Comparison of ENCODE assay signal across 28 mouse cellular contexts in genomic region chr4:133302668-133303067, GRCm38 (mm10). TPM values are rescaled to one million over a fixed set of nuclear protein-coding genes. Genes with fewer than 3 reads are reported as not detected.
DNase-seq lines count a peak whose midpoint lies in the region; ATAC-seq and TF ChIP-seq lines count a peak whose summit lies in the region.
"Had no signal": no experiment of that assay in that cellular context is flagged by ENCODE, and none has a peak within 500 bp of the region (broad histone marks: within the 10 kb centered on the region; RNA-seq: fewer than 3 reads in every experiment).

No protein-coding gene starts in this region.

- intact Hi-C loops in gastrocnemius, adult 2 months (cut with DNase I), result loop anchor here (1.0 kb wide), 1 partner anchor 292 kb away; no protein-coding TSS in a partner anchor
- intact Hi-C loops in gastrocnemius, postnatal 14 days (cut with DNase I; ENCODE audit: low total_unique reads), result no loop called here

- no peak for ATAC-seq in forebrain, embryonic 13.5 days
- ATAC-seq: activated CD4-positive, CD25-positive, alpha-beta regulatory T cell, adult 4 months; hindbrain, embryonic 16.5 days; inflammation-experienced regulatory T-cells, adult 6 months; intestine, embryonic 16.5 days had no signal

- 82% methylated on average over 5 of the region's 5 CpGs for WGBS in forebrain, embryonic 13.5 days
- 93% methylated on average over 5 of the region's 5 CpGs for WGBS in forebrain, embryonic 10.5 days

- DNase-seq in forebrain, embryonic 10.5 days (ENCODE audit: extremely low spot score, low spot score), result no peak
- DNase-seq in gastrocnemius, adult 2 months, result no peak
- DNase-seq in gastrocnemius, postnatal 14 days, result no peak
- peak; percentile 27 to 47 for DNase-seq in layer of hippocampus, postnatal 14 days (ENCODE audit: low spot score in 2 of 2)
- DNase-seq in layer of hippocampus, postnatal 10 days (ENCODE audit: low spot score in 2 of 2), result no peak
- peak; percentile 30 for DNase-seq in MEL (ENCODE audit: low read depth, low spot score)
- no peak for DNase-seq in T-cell, adult 2 months (ENCODE audit: low spot score)
- DNase-seq: adrenal gland, adult 8-10 months; adrenal gland, postnatal 25 days; B cell, adult 2 months; cerebellum, adult 18-20 months; cerebellum, adult 9-11 months; embryo, embryonic 11 days; gastrocnemius, postnatal 10 days; heart, adult 11 months; kidney, adult 18-20 months had no signal

- TF ChIP-seq EP300 in MEL (IDR thresholded peaks at IDR 0.05; ENCODE audit: low read depth in 1 of 2, low read length in 2 of 2), result no peak

- H3K4me3 ChIP-seq in forebrain, embryonic 13.5 days, result no peak overlapping the region
- H3K4me3 ChIP-seq in forebrain, embryonic 10.5 days, result no peak overlapping the region
- no peak overlapping the region for H3K4me3 ChIP-seq in gastrocnemius, adult 2 months
- H3K4me3 ChIP-seq in MEL (ENCODE audit: control insufficient read depth in 1 of 2, insufficient read depth in 1 of 2, low read depth in 2 of 2, low read length in 2 of 2), result no peak overlapping the region
- H3K4me3 ChIP-seq: embryonic facial prominence, embryonic 10.5 days; embryonic facial prominence, embryonic 13.5 days; erythroblast, embryonic 14.5 days; hindbrain, embryonic 12.5 days had no signal

- TF ChIP-seq POLR2A in MEL (IDR thresholded peaks at IDR 0.05; ENCODE audit: control insufficient read depth in 1 of 2, insufficient read depth in 1 of 2, low read depth in 1 of 2, low read length in 2 of 2, poor library complexity in 1 of 2), result no peak

- H3K9me3 ChIP-seq in forebrain, embryonic 13.5 days (replicated peaks), result no peaks in the 10 kb centered on the region
- no peaks in the 10 kb centered on the region for H3K9me3 ChIP-seq in forebrain, embryonic 10.5 days
- no peaks in the 10 kb centered on the region for H3K9me3 ChIP-seq in MEL (replicated peaks; ENCODE audit: insufficient read depth, low read length)
- H3K9me3 ChIP-seq: embryonic facial prominence, embryonic 10.5 days; embryonic facial prominence, embryonic 13.5 days; G1E; hindbrain, embryonic 12.5 days had no signal

- H3K9ac ChIP-seq in forebrain, embryonic 13.5 days, result no peak overlapping the region
- H3K9ac ChIP-seq in MEL (ENCODE audit: control insufficient read depth, low read depth, low read length, poor library complexity, severe bottlenecking), result no peak overlapping the region
- H3K9ac ChIP-seq: embryonic facial prominence, embryonic 13.5 days; hindbrain, embryonic 12.5 days had no signal

- H3K27ac ChIP-seq in forebrain, embryonic 13.5 days, result peak overlapping the region; percentile 19; the same call in 1 of the 2 replicates
- H3K27ac ChIP-seq in forebrain, embryonic 10.5 days, result no peak overlapping the region
- H3K27ac ChIP-seq in gastrocnemius, adult 2 months, result peak overlapping the region; percentile 44; the same call in 1 of the 2 replicates
- H3K27ac ChIP-seq in MEL (ENCODE audit: control insufficient read depth, low read depth, low read length), result no peak overlapping the region
- H3K27ac ChIP-seq: embryonic facial prominence, embryonic 10.5 days; embryonic facial prominence, embryonic 13.5 days; hindbrain, embryonic 12.5 days had no signal

- H3K79me2 ChIP-seq in MEL (ENCODE audit: control insufficient read depth, insufficient read depth, low read length, poor library complexity), result no peaks in the 10 kb centered on the region

- H3K4me2 ChIP-seq in forebrain, embryonic 13.5 days, result no peak overlapping the region
- H3K4me2 ChIP-seq: embryonic facial prominence, embryonic 13.5 days; heart, embryonic 11.5 days; hindbrain, embryonic 12.5 days had no signal

- H3K27me3 ChIP-seq in forebrain, embryonic 13.5 days, result no peaks in the 10 kb centered on the region
- H3K27me3 ChIP-seq in forebrain, embryonic 10.5 days (ENCODE audit: poor library complexity, severe bottlenecking), result no peaks in the 10 kb centered on the region; the same call in 1 of the 2 replicates
- no peaks in the 10 kb centered on the region for H3K27me3 ChIP-seq in MEL (ENCODE audit: control insufficient read depth in 1 of 2, insufficient read depth in 2 of 2, low read length in 2 of 2)
- H3K27me3 ChIP-seq: CH12.LX; embryonic facial prominence, embryonic 13.5 days; hindbrain, embryonic 12.5 days had no signal

- no peak for TF ChIP-seq CTCF in gastrocnemius, adult 2 months (IDR thresholded peaks at IDR 0.05)
- no peak for TF ChIP-seq CTCF in MEL (IDR thresholded peaks at IDR 0.05 in 2 of 3, conservative IDR thresholded peaks at IDR 0.05 in 1 of 3; ENCODE audit: control insufficient read depth in 1 of 3, insufficient read depth in 1 of 3, low read depth in 2 of 3, low read length in 3 of 3, poor library complexity in 1 of 3, severe bottlenecking in 1 of 3)

- H3K36me3 ChIP-seq in forebrain, embryonic 13.5 days (ENCODE audit: poor library complexity, severe bottlenecking), result peaks cover 52% of the 10 kb centered on the region
- peaks cover 56% of the 10 kb centered on the region for H3K36me3 ChIP-seq in forebrain, embryonic 10.5 days (replicated peaks)
- no peaks in the 10 kb centered on the region for H3K36me3 ChIP-seq in MEL (ENCODE audit: control insufficient read depth in 1 of 2, insufficient read depth in 2 of 2, low read length in 2 of 2)

- peaks cover 29% of the 10 kb centered on the region for H3K4me1 ChIP-seq in forebrain, embryonic 13.5 days
- peaks cover 25% of the 10 kb centered on the region for H3K4me1 ChIP-seq in forebrain, embryonic 10.5 days
- no peaks in the 10 kb centered on the region for H3K4me1 ChIP-seq in MEL (ENCODE audit: control insufficient read depth in 1 of 2, insufficient read depth in 2 of 2, low read length in 2 of 2)

- no peak for TF ChIP-seq RAD21 in MEL (IDR thresholded peaks at IDR 0.05; ENCODE audit: low read depth, low read length)

TF ChIP-seq in MEL, 35 proteins besides CTCF, POLR2A, EP300 and RAD21:
- TF ChIP-seq MEF2A (IDR thresholded peaks at IDR 0.05; ENCODE audit: extremely low read depth, insufficient replicate concordance, low read depth, low read length, poor library complexity, severe bottlenecking), result no peak
- TF ChIP-seq POLR2AphosphoS5 (IDR thresholded peaks at IDR 0.05; ENCODE audit: borderline replicate concordance, low read depth, low read length), result no peak
- TF ChIP-seq GATA1 (IDR thresholded peaks at IDR 0.05; ENCODE audit: low read depth, low read length), result no peak
- no peak for TF ChIP-seq ELF1 (IDR thresholded peaks at IDR 0.05; ENCODE audit: low read depth, low read length)
- TF ChIP-seq ZKSCAN1 (IDR thresholded peaks at IDR 0.05; ENCODE audit: low read depth, low read length), result no peak
- TF ChIP-seq NELFE (IDR thresholded peaks at IDR 0.05; ENCODE audit: low read depth, low read length), result no peak
- TF ChIP-seq UBTF (IDR thresholded peaks at IDR 0.05; ENCODE audit: borderline replicate concordance, insufficient read depth, low read depth, low read length), result no peak
- no peak for TF ChIP-seq SMC3 (IDR thresholded peaks at IDR 0.05; ENCODE audit: low read depth, low read length)
- TF ChIP-seq MAZ (IDR thresholded peaks at IDR 0.05; ENCODE audit: low read depth, low read length), result no peak
- no peak for TF ChIP-seq MAFK (IDR thresholded peaks at IDR 0.05; ENCODE audit: borderline replicate concordance, low read depth, low read length)
- TF ChIP-seq ZMIZ1 (IDR thresholded peaks at IDR 0.05; ENCODE audit: low read depth, low read length), result no peak
- TF ChIP-seq TBP (IDR thresholded peaks at IDR 0.05; ENCODE audit: low read depth, low read length), result no peak
- no peak for TF ChIP-seq E2F4 (IDR thresholded peaks at IDR 0.05; ENCODE audit: borderline replicate concordance, low read depth, low read length)
- no peak for TF ChIP-seq MYC (IDR thresholded peaks at IDR 0.05; ENCODE audit: low read depth, low read length)

RNA-seq across cellular contexts. Expression of gene Tmem222, which starts 25.1 kb away (rescaled TPM):
- 85.8 and 94.5 TPM in 2 replicates for polyA plus RNA-seq in forebrain, embryonic 13.5 days (2015; fragmentation: Nextera tagmentation; extraction: Ambion mirVana)
- polyA plus RNA-seq in forebrain, embryonic 10.5 days (2016; fragmentation: Nextera tagmentation; extraction: Ambion mirVana), result 85.8 and 91.6 TPM in 2 replicates
- total RNA-seq in gastrocnemius, adult 2 months (2021), result 10 to 100 TPM; 21.6 to 25.7 TPM
- 10 to 100 TPM; 21.1 to 22.6 TPM for total RNA-seq in gastrocnemius, postnatal 14 days (2021)
- total RNA-seq in layer of hippocampus, postnatal 14 days (2021), result 10 to 100 TPM; 78.2 to 78.4 TPM
- 10 to 100 TPM; 74.9 to 80.1 TPM for total RNA-seq in layer of hippocampus, postnatal 10 days (2021)
- 45.1 and 51.8 TPM in 2 replicates for total RNA-seq in MEL (2012; rRNA removed)
- polyA plus RNA-seq in MEL (2012; ENCODE audit: insufficient read depth in 1 of 2, insufficient read length in 2 of 2, low read depth in 1 of 2, low replicate concordance in 2 of 2, missing spikeins in 1 of 2), result 10 to 100 TPM in 1 of 2 experiments, not detected in 1; 69.2 TPM

RNA-seq across cellular contexts. Expression of gene Sytl1, which starts 39.8 kb away (rescaled TPM):
- polyA plus RNA-seq in forebrain, embryonic 13.5 days (2015; fragmentation: Nextera tagmentation; extraction: Ambion mirVana), result 0.43 and 0.59 TPM in 2 replicates
- 0.67 and 1.0 TPM in 2 replicates for polyA plus RNA-seq in forebrain, embryonic 10.5 days (2016; fragmentation: Nextera tagmentation; extraction: Ambion mirVana)
- total RNA-seq in gastrocnemius, adult 2 months (2021), result not detected
- under 1 TPM; 0.49 to 0.62 TPM for total RNA-seq in gastrocnemius, postnatal 14 days (2021)
- under 1 TPM; 0.19 to 0.44 TPM for total RNA-seq in layer of hippocampus, postnatal 14 days (2021)
- total RNA-seq in layer of hippocampus, postnatal 10 days (2021), result under 1 TPM; 0.51 to 0.53 TPM
- total RNA-seq in MEL (2012; rRNA removed), result 0.08 TPM in 1 of 2 replicates, not detected in the other
- polyA plus RNA-seq in MEL (2012; ENCODE audit: insufficient read depth in 1 of 2, insufficient read length in 2 of 2, low read depth in 1 of 2, low replicate concordance in 2 of 2, missing spikeins in 1 of 2), result under 1 TPM in 1 of 2 experiments, not detected in 1; 0.31 TPM

RNA-seq across cellular contexts. Expression of gene Wdtc1, which starts 50.6 kb away (rescaled TPM):
- 14.0 and 16.9 TPM in 2 replicates for polyA plus RNA-seq in forebrain, embryonic 13.5 days (2015; fragmentation: Nextera tagmentation; extraction: Ambion mirVana)
- 16.8 and 17.0 TPM in 2 replicates for polyA plus RNA-seq in forebrain, embryonic 10.5 days (2016; fragmentation: Nextera tagmentation; extraction: Ambion mirVana)
- total RNA-seq in gastrocnemius, adult 2 months (2021), result 10 to 100 TPM; 86.7 to 93.4 TPM
- total RNA-seq in gastrocnemius, postnatal 14 days (2021), result 10 to 100 TPM; 49.4 to 54.9 TPM
- total RNA-seq in layer of hippocampus, postnatal 14 days (2021), result 10 to 100 TPM; 67.8 to 68.9 TPM
- 10 to 100 TPM; 60.5 to 68.6 TPM for total RNA-seq in layer of hippocampus, postnatal 10 days (2021)
- 12.5 and 13.2 TPM in 2 replicates for total RNA-seq in MEL (2012; rRNA removed)
- polyA plus RNA-seq in MEL (2012; ENCODE audit: insufficient read depth in 1 of 2, insufficient read length in 2 of 2, low read depth in 1 of 2, low replicate concordance in 2 of 2, missing spikeins in 1 of 2), result 10 to 100 TPM in 1 of 2 experiments, not detected in 1; 35.3 TPM

Comparison
In these comparisons a context has a peak if more than half of its experiments do, and no peak if none do; other contexts are left out.
1. H3K27ac ChIP-seq: peak in forebrain, embryonic 13.5 days (single experiment) and gastrocnemius, adult 2 months (single experiment); none in forebrain, embryonic 10.5 days (single experiment) and MEL (single experiment).
2. DNase-seq: peak in layer of hippocampus, postnatal 14 days (2 of 2) and MEL (single experiment); none in forebrain, embryonic 10.5 days (single experiment), gastrocnemius, adult 2 months (single experiment), gastrocnemius, postnatal 14 days (single experiment), layer of hippocampus, postnatal 10 days (0 of 2) and T-cell, adult 2 months (single experiment).